Mouse (Mus musculus) MEL (cell line): ENCODE results near the gene Exoc6b. TPM values are rescaled to one million over a fixed set of nuclear protein-coding genes. Genes with fewer than 3 reads are reported as not detected.

Experiments used
- DNase-seq: peaks from one replicate; pipeline ENCODE4 v3.0.0; 2011; ENCODE audit warnings: low read depth, low spot score
- H3K27ac ChIP-seq: 2 replicates; pipeline ENCODE4 v1.5.1; 2012; ENCODE audit warnings: low read depth, mild to moderate bottlenecking, control low read depth, low read length, moderate library complexity; ENCODE audit not compliant: control insufficient read depth
- H3K27me3 ChIP-seq, 2 experiments: fragments of 150-350 bp in 1 of 2; sonication (generic) in 1 of 2; 2 replicates each; pipeline ENCODE4 v1.6.1; 2012; ENCODE audit warnings: low read length in 2 of 2, mild to moderate bottlenecking in 2 of 2, improper control_type of control experiment in 1 of 2, moderate library complexity in 1 of 2; ENCODE audit not compliant: insufficient read depth in 2 of 2, control insufficient read depth in 1 of 2
- H3K36me3 ChIP-seq, 2 experiments: 2 replicates each; pipeline ENCODE4 v1.6.1; 2012 to 2014; ENCODE audit warnings: low read length in 2 of 2, improper control_type of control experiment in 1 of 2, inconsistent platforms in 1 of 2, mild to moderate bottlenecking in 1 of 2; ENCODE audit not compliant: insufficient read depth in 2 of 2, control insufficient read depth in 1 of 2
- H3K4me1 ChIP-seq, 2 experiments: fragments of 150-350 bp in 1 of 2; sonication (generic) in 1 of 2; 2 replicates each; pipeline ENCODE4 v1.6.1; 2012; ENCODE audit warnings: low read length in 2 of 2, improper control_type of control experiment in 1 of 2, mild to moderate bottlenecking in 1 of 2; ENCODE audit not compliant: insufficient read depth in 2 of 2, control insufficient read depth in 1 of 2
- H3K4me3 ChIP-seq, 2 experiments: fragments of 150-350 bp in 1 of 2; sonication (generic) in 1 of 2; 2 replicates each; pipeline ENCODE4 v1.5.1; 2012; ENCODE audit warnings: low read depth in 2 of 2, low read length in 2 of 2, mild to moderate bottlenecking in 2 of 2, moderate library complexity in 2 of 2, control low read depth in 1 of 2, improper control_type of control experiment in 1 of 2; ENCODE audit not compliant: control insufficient read depth in 1 of 2, insufficient read depth in 1 of 2
- H3K79me2 ChIP-seq: 2 replicates; pipeline ENCODE4 v1.6.1; 2012; ENCODE audit warnings: mild to moderate bottlenecking, low read length, moderate library complexity; ENCODE audit not compliant: control insufficient read depth, poor library complexity, insufficient read depth
- H3K9ac ChIP-seq: 2 replicates; pipeline ENCODE4 v1.6.1; 2012; ENCODE audit warnings: low read depth, mild to moderate bottlenecking, control low read depth, low read length, moderate library complexity; ENCODE audit not compliant: control insufficient read depth, poor library complexity, severe bottlenecking
- H3K9me3 ChIP-seq: fragments of 150-350 bp; sonication (generic); replicated peaks from 2 replicates; pipeline ENCODE4 v1.6.1; 2012; ENCODE audit warnings: mild to moderate bottlenecking, low read length, improper control_type of control experiment, moderate library complexity; ENCODE audit not compliant: insufficient read depth
- BHLHE40 ChIP-seq: IDR thresholded peaks from 2 replicates; pipeline ENCODE4 v1.6.1; 2012; ENCODE audit warnings: low read depth, mild to moderate bottlenecking, inconsistent platforms, low read length, improper control_type of control experiment, borderline replicate concordance
- CHD1 ChIP-seq: IDR thresholded peaks from 2 replicates; pipeline ENCODE4 v1.6.1; 2012; ENCODE audit warnings: low read depth, mild to moderate bottlenecking, inconsistent platforms, low read length, improper control_type of control experiment
- CHD2 ChIP-seq: IDR thresholded peaks from 2 replicates; pipeline ENCODE4 v1.6.1; 2011; ENCODE audit warnings: low read length, improper control_type of control experiment
- E2F4 ChIP-seq: IDR thresholded peaks from 2 replicates; pipeline ENCODE4 v1.6.1; 2011; ENCODE audit warnings: low read depth, low read length, improper control_type of control experiment, borderline replicate concordance
- ETS1 ChIP-seq: IDR thresholded peaks from 2 replicates; pipeline ENCODE4 v1.6.1; 2012; ENCODE audit warnings: low read depth, mild to moderate bottlenecking, inconsistent platforms, low read length, improper control_type of control experiment, moderate library complexity
- GATA1 ChIP-seq: IDR thresholded peaks from 2 replicates; pipeline ENCODE4 v1.6.1; 2011; ENCODE audit warnings: low read depth, low read length, improper control_type of control experiment
- JUND ChIP-seq: IDR thresholded peaks from 2 replicates; pipeline ENCODE4 v1.6.1; 2011; ENCODE audit warnings: low read depth, mild to moderate bottlenecking, improper control_type of control experiment, low read length
- KAT2A ChIP-seq: conservative IDR thresholded peaks from 2 replicates; pipeline ENCODE4 v1.6.1; 2012; ENCODE audit warnings: low read depth, low read length, improper control_type of control experiment, inconsistent platforms
- MAX ChIP-seq: IDR thresholded peaks from 2 replicates; pipeline ENCODE4 v1.6.1; 2011; ENCODE audit warnings: low read length, improper control_type of control experiment
- MAZ ChIP-seq: IDR thresholded peaks from 2 replicates; pipeline ENCODE4 v1.6.1; 2012; ENCODE audit warnings: low read depth, mild to moderate bottlenecking, inconsistent platforms, low read length, improper control_type of control experiment
- MEF2A ChIP-seq: IDR thresholded peaks from 2 replicates; pipeline ENCODE4 v1.6.1; 2014; ENCODE audit warnings: low read depth, mild to moderate bottlenecking, inconsistent platforms, low read length, improper control_type of control experiment; ENCODE audit not compliant: poor library complexity, insufficient replicate concordance, severe bottlenecking; ENCODE audit errors: extremely low read depth
- MXI1 ChIP-seq: IDR thresholded peaks from 2 replicates; pipeline ENCODE4 v1.6.1; 2011; ENCODE audit warnings: mild to moderate bottlenecking, low read depth, low read length, improper control_type of control experiment
- MYB ChIP-seq: IDR thresholded peaks from 2 replicates; pipeline ENCODE4 v1.6.1; 2011; ENCODE audit warnings: mild to moderate bottlenecking, low read depth, low read length, improper control_type of control experiment
- NELFE ChIP-seq: IDR thresholded peaks from 2 replicates; pipeline ENCODE4 v1.6.1; 2011; ENCODE audit warnings: low read depth, low read length, improper control_type of control experiment
- POLR2AphosphoS2 ChIP-seq: IDR thresholded peaks from 2 replicates; pipeline ENCODE4 v1.6.1; 2011; ENCODE audit warnings: low read length, improper control_type of control experiment
- POLR2AphosphoS5 ChIP-seq: IDR thresholded peaks from 2 replicates; pipeline ENCODE4 v1.6.1; 2012; ENCODE audit warnings: low read depth, borderline replicate concordance, mild to moderate bottlenecking, inconsistent platforms, low read length, moderate library complexity, mixed read lengths
- SIN3A ChIP-seq: IDR thresholded peaks from 2 replicates; pipeline ENCODE4 v1.6.1; 2012; ENCODE audit warnings: low read length, improper control_type of control experiment, inconsistent platforms
- SMC3 ChIP-seq: IDR thresholded peaks from 2 replicates; pipeline ENCODE4 v1.6.1; 2011; ENCODE audit warnings: low read depth, low read length, improper control_type of control experiment
- TCF12 ChIP-seq: IDR thresholded peaks from 2 replicates; pipeline ENCODE4 v1.6.1; 2014; ENCODE audit warnings: low read depth, mild to moderate bottlenecking, inconsistent platforms, low read length, improper control_type of control experiment, moderate library complexity
- UBTF ChIP-seq: IDR thresholded peaks from 2 replicates; pipeline ENCODE4 v1.6.1; 2012; ENCODE audit warnings: low read depth, mild to moderate bottlenecking, inconsistent platforms, low read length, improper control_type of control experiment, moderate library complexity, borderline replicate concordance; ENCODE audit not compliant: insufficient read depth
- USF2 ChIP-seq, 2 experiments: IDR thresholded peaks; 2 replicates each; pipeline ENCODE4 v1.6.1; 2011 to 2012; ENCODE audit warnings: improper control_type of control experiment in 2 of 2, low read length in 2 of 2, borderline replicate concordance in 1 of 2, inconsistent platforms in 1 of 2, low read depth in 1 of 2, mild to moderate bottlenecking in 1 of 2; ENCODE audit not compliant: insufficient read depth in 1 of 2
- ZC3H11A ChIP-seq: IDR thresholded peaks from 2 replicates; pipeline ENCODE4 v1.6.1; 2012; ENCODE audit warnings: low read depth, mild to moderate bottlenecking, inconsistent platforms, low read length, improper control_type of control experiment
- polyA plus RNA-seq, 2 experiments: library from polyadenylated mRNA; stranded (reverse) in 1 of 2; unstranded in 1 of 2; fragments of >175 nt in 1 of 2; fragments of >200 nt in 1 of 2; gene quantifications; 2 replicates each; pipeline versions ENCODE4 v1.2.1 to v1.2.4; 2012; ENCODE audit warnings: low replicate concordance in 2 of 2, low read depth in 1 of 2; ENCODE audit not compliant: insufficient read length in 2 of 2, insufficient read depth in 1 of 2, missing spikeins in 1 of 2
- total RNA-seq: library from RNA; depleted of rRNA; stranded (reverse); fragments of 300-350 nt; gene quantifications from 2 replicates; pipeline ENCODE4 v1.2.3, GENCODE M21; 2012

Exoc6b gene
- total and polyA plus RNA-seq, 3 experiments, result 3.4 to 6.5 TPM; not detected in 1

DNA sequence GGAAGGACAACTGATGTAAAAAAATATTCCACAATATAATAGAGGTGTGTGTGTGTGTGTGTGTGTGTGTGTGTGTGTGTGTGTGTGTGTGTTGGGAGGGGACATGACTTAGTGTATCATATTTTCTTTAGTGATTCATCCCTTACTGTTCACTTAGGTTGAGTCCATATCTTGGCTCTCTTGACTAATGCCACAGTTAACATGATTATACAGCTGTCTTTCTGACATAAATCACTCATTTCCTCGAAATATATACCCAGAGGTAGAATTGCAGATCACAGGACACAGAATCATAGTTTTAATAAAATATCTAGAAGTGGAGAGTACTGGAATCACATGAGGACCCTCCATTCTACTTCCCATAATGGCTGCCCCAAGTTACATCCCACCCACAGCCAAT lies 117.7 kb downstream of the Exoc6b start:
- TF ChIP-seq KAT2A (no peak), CHD1 (no peak), MEF2A (no peak), GATA1 (no peak)
- H3K27ac ChIP-seq, result no peak overlapping the region
- H3K4me3 ChIP-seq, result no peak overlapping the region
- no peak overlapping the region for H3K9ac ChIP-seq
- peaks cover 7 to 14% of the 10 kb centered on the region in 2 experiments; a peak in 3 of 4 replicates for H3K4me1 ChIP-seq
- peaks cover 0 to 2% of the 10 kb centered on the region in 2 experiments; a peak in 1 of 4 replicates for H3K36me3 ChIP-seq
- no peaks in the 10 kb centered on the region for H3K79me2 ChIP-seq
- H3K27me3 ChIP-seq, result no peaks in the 10 kb centered on the region
- no peak for DNase-seq
- H3K9me3 ChIP-seq, result no peaks in the 10 kb centered on the region

DNA sequence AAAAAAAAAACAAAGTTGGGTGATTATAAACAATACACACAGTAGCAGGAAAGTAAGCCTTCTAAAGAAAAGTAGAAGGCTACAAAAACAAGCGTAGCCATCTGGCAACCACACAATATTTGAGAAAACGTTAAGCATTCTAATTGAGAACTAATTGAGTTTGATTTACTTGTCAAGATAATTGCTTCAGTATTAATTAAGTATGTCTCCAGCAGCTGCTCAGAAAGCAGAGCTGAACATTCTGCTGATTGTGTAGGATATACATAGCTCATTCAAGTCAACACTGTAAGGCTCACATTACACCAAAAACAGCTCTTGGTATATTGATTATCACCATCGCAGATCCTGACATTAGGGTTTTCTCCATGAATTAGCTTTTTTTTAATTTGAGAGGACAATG lies 122.7 kb downstream of the Exoc6b start:
- H3K27ac ChIP-seq, result no peak overlapping the region
- no peaks in the 10 kb centered on the region for H3K79me2 ChIP-seq
- H3K4me3 ChIP-seq, result no peak overlapping the region
- DNase-seq, result no peak
- no peaks in the 10 kb centered on the region for H3K27me3 ChIP-seq
- H3K4me1 ChIP-seq, result peaks cover 0 to 16% of the 10 kb centered on the region in 2 experiments; a peak in 2 of 4 replicates
- peaks cover 0 to 3% of the 10 kb centered on the region in 2 experiments; a peak in 1 of 4 replicates for H3K36me3 ChIP-seq
- H3K9ac ChIP-seq, result no peak overlapping the region
- H3K9me3 ChIP-seq, result no peaks in the 10 kb centered on the region
- TF ChIP-seq MAZ, result no peak
- no peak for TF ChIP-seq USF2 (IDR thresholded peaks at IDR 0.05; ENCODE audit: borderline replicate concordance in 1 of 2, insufficient read depth in 1 of 2, low read depth in 1 of 2, low read length in 2 of 2)
- no peak for TF ChIP-seq JUND
- no peak for TF ChIP-seq NELFE
- TF ChIP-seq BHLHE40, result no peak
- TF ChIP-seq SMC3, result no peak
- no peak for TF ChIP-seq POLR2AphosphoS5
- no peak for TF ChIP-seq MXI1
- no peak for TF ChIP-seq TCF12
- no peak for TF ChIP-seq MYB
- TF ChIP-seq E2F4, result no peak
- TF ChIP-seq POLR2AphosphoS2, result no peak
- no peak for TF ChIP-seq CHD1
- TF ChIP-seq ZC3H11A, result no peak
- TF ChIP-seq UBTF, result no peak
- no peak for TF ChIP-seq ETS1
- TF ChIP-seq SIN3A, result no peak
- TF ChIP-seq MAX, result no peak
- TF ChIP-seq CHD2, result no peak
